Mouse (Mus musculus) cerebellum, adult 9-10 months (tissue): ENCODE data around the gene Ptpn14.
A peak's percentile ranks its signal among the peaks of the same experiment; 100 is the strongest.

ENCODE experiments used
- DNase-seq: peaks from one replicate; pipeline ENCODE4 v3.0.0; 2022

The Ptpn14 gene

GRCm38 (mm10) chr1:189718600-189718999 is 9.5 kb upstream of the Ptpn14 start:
- DNase-seq = no peak

DNA sequence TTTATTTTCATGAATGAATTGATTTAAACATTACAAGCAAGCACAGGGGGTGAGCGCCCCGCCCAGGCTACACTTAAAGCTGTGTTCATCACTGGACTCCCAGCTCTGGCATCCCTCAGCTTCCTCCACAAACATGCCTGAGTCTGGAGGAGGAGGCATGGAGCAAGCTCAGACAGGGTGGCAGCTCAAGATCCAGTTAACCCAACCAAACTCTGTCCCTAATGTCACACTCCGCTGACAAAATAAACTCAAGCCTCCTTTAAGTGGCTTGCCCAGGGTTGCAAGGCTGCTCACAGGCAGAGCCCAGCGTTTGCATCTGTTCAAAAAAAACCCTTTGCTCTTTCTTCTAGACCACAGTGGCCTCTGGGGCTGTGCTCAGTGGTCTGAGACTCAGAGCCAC is 1.9 kb upstream of the Ptpn14 start:
- no peak for DNase-seq

DNA sequence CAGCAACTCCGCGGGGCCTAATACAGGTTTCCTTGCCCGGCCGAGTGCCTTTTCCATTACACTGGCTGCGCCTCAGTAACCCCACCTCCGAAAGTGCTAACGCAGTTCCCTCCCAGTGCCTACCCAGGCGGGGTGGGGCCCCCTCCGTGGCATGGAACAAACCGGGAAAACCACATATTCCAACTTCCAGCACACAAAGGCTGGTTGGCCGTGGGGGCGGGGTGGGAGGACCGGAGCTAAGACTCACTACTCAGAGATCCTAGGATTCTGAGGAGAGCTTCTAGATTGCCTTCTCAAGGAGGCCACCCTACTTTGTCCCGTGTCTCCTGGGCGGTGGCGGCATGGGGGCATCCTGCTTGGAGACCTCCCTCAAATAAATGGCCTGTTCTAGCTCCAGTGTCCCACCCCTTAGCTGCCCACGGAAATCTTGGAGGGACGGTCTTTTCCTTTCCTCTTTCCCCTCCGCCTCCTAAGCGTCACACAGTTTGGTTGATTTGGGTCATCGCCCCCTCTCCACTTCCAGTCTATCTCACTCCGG is 653 bp upstream of the Ptpn14 start:
- no peak for DNase-seq

DNA sequence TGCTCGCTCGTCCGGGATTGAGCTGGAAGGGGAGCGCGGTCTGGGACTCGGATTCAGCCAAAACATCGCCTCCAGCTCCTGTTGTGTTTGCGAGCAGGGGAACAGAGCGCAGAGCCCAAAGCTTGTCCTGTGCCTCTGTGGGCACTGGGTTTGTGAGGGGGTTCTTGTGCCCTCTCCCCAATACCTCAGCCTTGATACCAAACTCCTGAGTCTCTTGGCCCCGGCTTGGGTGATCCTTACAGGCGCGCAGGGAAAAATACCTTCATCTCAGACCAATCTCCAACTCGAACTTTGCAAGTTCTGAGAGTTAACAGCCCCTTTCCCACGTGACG is 682 bp downstream of the Ptpn14 start:
- no peak for DNase-seq

DNA sequence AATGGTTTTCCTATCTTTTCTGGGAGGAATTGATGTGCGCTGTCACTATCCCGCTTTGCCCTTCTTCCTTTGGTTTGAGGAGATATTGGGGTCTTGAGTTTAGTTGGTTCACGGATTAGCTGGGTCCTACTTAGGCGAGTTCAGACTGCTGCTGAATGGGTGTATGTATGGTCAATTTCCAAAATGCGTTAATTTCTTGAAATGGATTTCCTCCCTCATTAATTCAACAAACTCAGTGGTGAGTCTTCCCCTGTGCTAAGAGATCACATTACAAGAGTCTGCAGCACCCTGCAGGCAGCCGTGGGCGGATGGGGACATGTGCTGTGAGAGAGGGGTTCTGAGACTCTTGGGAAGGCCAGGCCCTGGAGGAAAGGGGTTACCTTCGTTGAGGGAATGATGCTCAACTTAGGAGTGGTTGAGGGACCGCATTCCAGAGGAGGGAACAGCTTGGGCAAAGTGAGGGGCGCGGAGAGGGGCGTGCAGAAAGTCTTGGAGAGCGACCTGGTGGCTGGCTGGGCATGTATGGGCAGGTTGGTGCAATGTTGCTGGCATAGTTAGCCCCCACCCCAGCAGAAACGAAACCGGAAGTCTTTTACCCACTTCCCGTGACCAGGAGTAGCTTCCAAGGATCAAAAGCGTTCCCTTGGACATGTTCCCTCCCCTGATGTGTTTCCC is 1.2 kb downstream of the Ptpn14 start:
- no peak for DNase-seq

DNA sequence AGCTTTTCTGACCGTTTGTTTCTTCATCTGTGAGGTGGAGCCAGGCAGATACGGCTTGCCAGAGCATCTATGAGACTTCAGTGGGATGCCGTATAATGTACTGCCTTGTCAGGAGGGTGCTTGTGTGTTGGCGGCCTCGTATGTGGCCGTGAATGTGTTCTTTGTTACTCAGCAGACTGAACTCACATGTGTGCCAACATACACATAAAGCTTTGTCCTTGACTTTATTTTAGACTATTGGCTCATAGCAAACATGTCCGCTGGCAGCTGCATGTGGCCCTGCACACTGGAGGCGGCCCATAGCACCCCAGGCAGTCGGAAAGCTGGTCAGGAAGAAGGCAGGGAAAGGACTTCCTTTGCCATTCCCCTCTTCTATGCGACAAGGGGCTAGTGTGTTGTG is 3.6 kb downstream of the Ptpn14 start:
- DNase-seq = no peak

- no peak for DNase-seq
Observed at GRCm38 (mm10) chr1:189732156-189732555, 4.1 kb downstream of the Ptpn14 start.

DNA sequence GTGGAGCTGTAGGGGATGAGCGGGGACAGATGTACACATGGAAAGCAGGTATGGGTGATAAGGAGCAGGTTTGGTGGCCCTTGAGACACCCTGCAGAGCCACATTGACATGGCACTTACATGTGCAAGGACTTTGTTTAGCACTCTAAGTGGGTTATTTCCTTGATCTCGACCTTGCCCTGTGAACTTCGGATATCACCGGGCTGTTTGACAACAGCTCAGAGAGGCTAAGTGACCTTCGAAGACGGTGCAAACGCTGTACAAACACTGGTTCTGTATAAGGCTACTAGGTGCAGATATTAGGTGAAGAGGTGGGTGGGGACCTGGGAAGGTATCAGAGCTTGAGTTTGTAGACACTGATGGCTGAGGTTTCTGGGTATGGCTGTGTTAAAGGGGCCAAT is 12.0 kb downstream of the Ptpn14 start:
- DNase-seq = no peak

DNA sequence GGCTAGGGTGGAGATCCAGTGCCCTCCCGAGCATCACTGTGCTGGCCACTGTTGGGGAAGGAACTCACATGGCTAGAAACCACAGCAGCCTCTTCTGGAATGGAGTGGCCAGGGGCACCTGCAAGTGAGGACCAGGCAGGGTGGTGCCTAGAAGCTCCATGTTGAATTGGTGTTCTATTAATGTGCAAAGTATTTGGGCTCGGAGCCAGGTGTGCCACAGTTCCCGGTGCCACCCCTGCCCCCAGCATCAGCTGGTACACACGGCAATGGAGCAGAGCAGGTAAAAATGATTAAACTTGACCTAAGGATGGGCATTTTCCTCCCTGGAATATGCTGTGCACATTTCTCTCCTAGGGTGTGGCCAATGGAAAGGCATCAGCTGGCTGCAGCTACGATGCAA is 14.0 kb downstream of the Ptpn14 start:
- no peak for DNase-seq

- DNase-seq = no peak
Observed at GRCm38 (mm10) chr1:189743136-189743535, 15.1 kb downstream of the Ptpn14 start.

- no peak for DNase-seq
Observed at GRCm38 (mm10) chr1:189744914-189745710, 17.0 kb downstream of the Ptpn14 start.

DNA sequence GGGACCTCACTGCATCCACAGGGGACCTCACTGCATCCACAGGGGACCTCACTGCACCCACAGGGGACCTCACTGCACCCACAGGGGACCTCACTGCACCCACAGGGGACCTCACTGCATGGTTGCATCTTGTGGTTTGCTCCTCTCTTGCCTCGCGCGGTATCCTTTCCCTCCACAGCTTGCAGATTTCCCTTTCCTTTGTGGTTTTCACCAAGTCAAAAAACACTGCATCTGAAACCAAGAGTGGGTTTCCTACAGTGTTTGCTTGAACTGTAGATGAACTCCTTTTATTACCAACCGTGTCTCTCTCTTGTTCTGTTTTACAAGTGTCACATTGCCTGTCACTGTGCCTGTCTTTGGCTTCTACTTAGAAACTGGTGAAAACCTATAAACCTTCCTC is 18.5 kb downstream of the Ptpn14 start:
- DNase-seq = no peak

- DNase-seq = no peak
Observed at GRCm38 (mm10) chr1:189749789-189750188, 21.7 kb downstream of the Ptpn14 start.

- no peak for DNase-seq
Observed at GRCm38 (mm10) chr1:189750233-189750632, 22.2 kb downstream of the Ptpn14 start.

GRCm38 (mm10) chr1:189752245-189752644 is 24.2 kb downstream of the Ptpn14 start:
- DNase-seq = no peak

DNA sequence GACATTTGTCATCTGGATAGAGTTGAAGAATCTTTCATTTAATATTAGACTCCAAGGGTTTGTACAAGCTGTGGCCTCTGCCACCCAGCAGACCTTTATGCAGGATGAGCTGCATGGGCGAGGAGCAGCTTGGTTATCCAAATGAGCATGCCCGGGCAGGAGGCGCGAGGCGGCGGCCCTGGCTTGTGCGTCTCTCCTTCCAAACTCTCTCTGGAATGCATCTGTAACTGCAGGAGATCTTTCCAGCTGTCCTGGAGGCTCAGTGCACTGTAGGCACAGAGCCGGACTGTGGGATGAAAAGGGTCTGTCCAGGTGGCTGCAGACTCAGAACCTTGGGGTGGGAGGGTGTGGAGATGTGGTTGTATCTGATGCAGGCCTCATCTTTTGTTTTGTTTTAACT is 27.0 kb downstream of the Ptpn14 start:
- DNase-seq = no peak

DNA sequence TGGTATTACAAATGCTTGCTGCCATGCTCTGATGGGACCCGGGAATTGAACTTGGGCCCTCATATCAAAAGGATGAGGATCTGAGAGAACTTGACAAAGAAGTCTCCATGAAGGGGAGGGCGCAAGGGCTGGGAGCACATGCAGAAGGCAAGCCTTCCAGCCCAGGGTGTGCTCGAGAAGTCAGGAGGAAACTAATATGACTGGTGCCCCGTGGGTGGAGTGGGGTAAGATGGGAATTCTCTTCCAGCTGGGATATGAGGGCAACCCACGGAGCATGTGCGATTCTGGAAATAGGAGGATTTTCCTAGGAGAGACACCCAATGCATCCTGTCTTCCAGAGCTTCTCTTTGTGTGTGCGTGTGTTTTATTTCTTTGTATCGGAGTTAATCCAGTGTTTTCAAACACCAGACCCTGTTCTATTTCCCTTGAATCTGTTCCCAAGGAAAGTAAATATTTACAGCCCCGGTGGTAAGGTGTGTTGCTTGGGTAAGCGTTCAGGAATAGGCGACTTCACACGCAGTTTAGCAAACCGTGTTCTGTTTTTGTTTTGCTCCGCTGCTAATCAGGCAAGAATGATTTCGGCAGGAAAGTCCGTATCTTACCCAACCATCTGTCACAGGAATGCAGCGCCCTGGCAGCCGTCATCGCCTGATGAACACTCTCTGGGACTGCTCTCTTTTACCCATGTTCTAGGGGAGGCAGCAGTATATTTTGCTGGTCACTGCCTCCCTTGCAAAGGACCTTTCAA is 28.4 kb downstream of the Ptpn14 start:
- DNase-seq = peak; percentile 39

DNA sequence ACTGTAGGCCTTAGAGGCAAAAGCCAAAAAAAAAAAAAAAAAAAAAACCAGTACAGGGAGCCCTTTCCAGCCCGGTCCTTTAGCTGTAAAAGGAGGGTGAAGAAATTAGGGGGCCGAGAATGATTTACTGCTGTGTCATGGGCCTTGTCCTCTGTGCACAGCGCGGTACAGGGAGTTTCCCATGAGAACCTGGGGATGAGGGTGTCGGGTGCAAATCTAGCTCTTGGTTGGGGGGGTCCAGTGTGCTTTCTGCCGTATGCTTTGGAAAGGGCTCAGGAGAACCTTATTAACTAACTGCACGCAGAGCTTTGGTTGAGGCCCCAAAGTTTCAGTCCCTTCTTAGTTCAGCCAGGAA is 29.0 kb downstream of the Ptpn14 start:
- no peak for DNase-seq

- no peak for DNase-seq
Observed at GRCm38 (mm10) chr1:189761581-189762021, 33.5 kb downstream of the Ptpn14 start.

DNA sequence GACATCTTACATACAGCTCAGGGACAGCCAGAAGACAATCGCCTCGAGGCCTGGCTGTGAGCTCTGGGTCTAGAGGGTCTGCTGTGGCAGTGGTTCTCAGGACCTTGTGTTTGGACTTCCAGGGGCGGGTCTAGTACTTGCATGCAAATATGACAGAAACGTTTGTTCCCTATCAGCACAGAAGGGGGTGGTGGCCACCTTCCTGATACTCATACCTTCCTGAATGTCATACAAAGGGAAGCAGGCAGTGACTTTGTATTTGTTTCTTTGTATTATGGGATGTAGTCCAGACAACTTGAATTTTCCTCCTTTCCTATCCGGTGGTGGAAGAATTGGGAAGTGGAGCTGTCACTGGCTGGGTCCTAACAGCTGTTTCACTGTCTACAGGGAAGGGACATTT is 36.2 kb downstream of the Ptpn14 start:
- no peak for DNase-seq

DNA sequence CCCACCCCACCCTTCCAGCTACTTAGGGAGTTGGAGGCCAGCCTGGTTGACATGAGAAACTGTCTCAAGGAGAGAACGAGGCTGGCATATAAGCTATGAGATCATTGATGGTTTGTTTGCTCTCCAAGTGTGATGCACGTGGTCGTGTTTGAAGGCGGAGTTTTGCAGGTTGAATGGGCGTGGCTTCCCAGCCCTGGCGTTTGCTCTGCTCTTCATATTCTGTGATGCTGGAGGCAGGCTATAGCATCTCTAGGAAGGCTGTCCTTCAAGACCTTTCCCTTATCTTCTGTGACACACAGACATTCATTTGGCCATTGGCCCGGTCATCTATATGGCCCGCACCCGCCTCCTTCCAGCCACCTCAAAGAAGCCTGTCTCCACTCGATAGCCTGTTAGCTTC is 39.1 kb downstream of the Ptpn14 start:
- no peak for DNase-seq

GRCm38 (mm10) chr1:189767910-189768309 is 39.8 kb downstream of the Ptpn14 start:
- DNase-seq = no peak

DNA sequence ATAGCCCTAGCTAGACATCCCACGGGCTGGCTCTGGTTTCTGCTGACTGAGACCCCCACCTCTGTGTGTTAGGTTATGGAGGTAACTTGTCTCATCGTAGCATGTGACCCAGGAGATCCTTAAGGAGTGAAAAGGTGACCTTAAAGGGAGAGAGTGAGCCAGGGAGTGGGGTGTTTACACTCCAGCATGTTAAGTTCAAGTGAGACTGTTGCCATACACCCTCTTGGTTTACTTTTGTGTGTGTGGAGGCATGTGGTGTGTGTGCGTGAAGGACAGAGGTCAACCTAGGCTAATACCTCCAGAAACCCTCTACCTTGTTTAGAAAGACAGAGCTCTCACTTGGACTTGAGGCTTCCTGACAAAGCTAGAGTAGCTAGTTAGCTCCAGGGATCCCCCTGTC is 42.4 kb downstream of the Ptpn14 start:
- DNase-seq = no peak

- no peak for DNase-seq
Observed at GRCm38 (mm10) chr1:189772707-189773106, 44.6 kb downstream of the Ptpn14 start.
